Mouse (Mus musculus): ENCODE results near the gene Wnt10b. TPM values are rescaled to one million over a fixed set of nuclear protein-coding genes. Genes with fewer than 3 reads are reported as not detected.

Gene Wnt10b
- polyA plus RNA-seq, 1 experiment from 2014 or later, result not detected

DNA sequence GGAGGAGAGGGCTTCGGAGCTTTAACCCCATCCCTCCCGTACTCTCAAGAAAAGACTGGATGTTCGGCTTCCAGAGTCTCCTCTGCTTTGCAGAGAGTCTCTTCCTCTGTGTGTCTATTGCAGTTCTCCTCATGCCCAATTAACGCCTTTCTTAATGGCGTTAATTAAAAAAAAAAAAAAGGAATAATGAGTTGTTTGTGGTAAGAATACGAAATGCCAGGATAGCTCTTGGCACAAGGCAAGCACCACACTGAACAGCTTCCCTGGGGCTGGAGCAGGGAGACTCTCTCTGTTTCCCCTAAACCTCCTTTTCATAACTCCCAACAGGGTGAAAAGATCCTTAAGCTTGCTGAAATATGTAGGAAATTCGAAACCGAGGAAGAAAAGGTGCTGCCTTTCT, 55.8 kb downstream of the Wnt10b start:
- peaks cover 9% of the 10 kb centered on the region for H3K4me1 ChIP-seq (ENCODE audit: control insufficient read depth, insufficient read depth, low read length)
- DNase-seq (ENCODE audit: low spot score), result peak; percentile 75
- ATAC-seq, result peak; percentile 37
- H3K9me3 ChIP-seq (replicated peaks; ENCODE audit: control insufficient read depth, low read length), result no peaks in the 10 kb centered on the region
- peaks cover 10% of the 10 kb centered on the region; the same call in 1 of the 2 replicates for H3K27me3 ChIP-seq (replicated peaks; ENCODE audit: control insufficient read depth, insufficient read depth, low read length)
- peak overlapping the region; percentile 4; the same call in 1 of the 2 replicates for H3K4me2 ChIP-seq (ENCODE audit: low read length)
- no peak overlapping the region for H3K27ac ChIP-seq (ENCODE audit: low read depth, low read length)
- 30% methylated on average over 8 of the region's 8 CpGs for WGBS
- H3K4me3 ChIP-seq (ENCODE audit: low read depth, low read length), result no peak overlapping the region
- no peaks in the 10 kb centered on the region for H3K36me3 ChIP-seq (ENCODE audit: control insufficient read depth, insufficient read depth, low read length)
- no peak overlapping the region for H3K9ac ChIP-seq (ENCODE audit: low read length)

Other genes with a start within 250 kb of the Wnt10b start
- 134 and 135 TPM in 2 replicates for gene Kansl2, start 243.9 kb downstream of the Wnt10b start, polyA plus RNA-seq (2014; fragmentation: Nextera tagmentation; extraction: Ambion mirVana)
- gene Ccnt1, start 207.2 kb downstream of the Wnt10b start, polyA plus RNA-seq (2014; fragmentation: Nextera tagmentation; extraction: Ambion mirVana), result 51.3 and 61.7 TPM in 2 replicates
- gene 4930415O20Rik, start 207.1 kb downstream of the Wnt10b start, polyA plus RNA-seq (2014; fragmentation: Nextera tagmentation; extraction: Ambion mirVana), result not detected in 2 replicates
- 6.4 and 10.4 TPM in 2 replicates for gene Adcy6, start 168.1 kb downstream of the Wnt10b start, polyA plus RNA-seq (2014; fragmentation: Nextera tagmentation; extraction: Ambion mirVana)
- gene Cacnb3, start 147.3 kb downstream of the Wnt10b start, polyA plus RNA-seq (2014; fragmentation: Nextera tagmentation; extraction: Ambion mirVana), result 75.9 and 95.4 TPM in 2 replicates
- gene Ddx23, start 115.3 kb downstream of the Wnt10b start, polyA plus RNA-seq (2014; fragmentation: Nextera tagmentation; extraction: Ambion mirVana), result 18.2 and 24.3 TPM in 2 replicates
- 6.3 and 6.8 TPM in 2 replicates for gene Rnd1, start 100.7 kb downstream of the Wnt10b start, polyA plus RNA-seq (2014; fragmentation: Nextera tagmentation; extraction: Ambion mirVana)
- gene Ccdc65, start 69.9 kb downstream of the Wnt10b start, polyA plus RNA-seq (2014; fragmentation: Nextera tagmentation; extraction: Ambion mirVana), result 3.2 and 3.3 TPM in 2 replicates
- 2.6 and 3.8 TPM in 2 replicates for gene Fkbp11, start 50.0 kb downstream of the Wnt10b start, polyA plus RNA-seq (2014; fragmentation: Nextera tagmentation; extraction: Ambion mirVana)
- gene Arf3, start 14.9 kb downstream of the Wnt10b start, polyA plus RNA-seq (2014; fragmentation: Nextera tagmentation; extraction: Ambion mirVana), result 31.7 and 41.4 TPM in 2 replicates
- 0.56 TPM in 1 of 2 replicates, not detected in the other for gene Wnt1, start 11.7 kb upstream of the Wnt10b start, polyA plus RNA-seq (2014; fragmentation: Nextera tagmentation; extraction: Ambion mirVana)
- gene Ddn, start 31.3 kb upstream of the Wnt10b start, polyA plus RNA-seq (2014; fragmentation: Nextera tagmentation; extraction: Ambion mirVana), result 0.33 and 0.57 TPM in 2 replicates
- gene Prkag1, start 53.4 kb upstream of the Wnt10b start, polyA plus RNA-seq (2014; fragmentation: Nextera tagmentation; extraction: Ambion mirVana), result 82.1 and 87.3 TPM in 2 replicates
- 8.0 and 12.2 TPM in 2 replicates for gene Kmt2d, start 93.1 kb upstream of the Wnt10b start, polyA plus RNA-seq (2014; fragmentation: Nextera tagmentation; extraction: Ambion mirVana)
- 30.3 and 33.5 TPM in 2 replicates for gene Rhebl1, start 116.4 kb upstream of the Wnt10b start, polyA plus RNA-seq (2014; fragmentation: Nextera tagmentation; extraction: Ambion mirVana)
- gene Dhh, start 120.4 kb upstream of the Wnt10b start, polyA plus RNA-seq (2014; fragmentation: Nextera tagmentation; extraction: Ambion mirVana), result 0.18 and 0.36 TPM in 2 replicates
- 10.9 TPM in 2 replicates for gene Lmbr1l, start 140.1 kb upstream of the Wnt10b start, polyA plus RNA-seq (2014; fragmentation: Nextera tagmentation; extraction: Ambion mirVana)
- gene Tuba1b, start 156.4 kb upstream of the Wnt10b start, polyA plus RNA-seq (2014; fragmentation: Nextera tagmentation; extraction: Ambion mirVana), result 1,499 and 1,719 TPM in 2 replicates
- gene Gm49450, start 175.4 kb upstream of the Wnt10b start, polyA plus RNA-seq (2014; fragmentation: Nextera tagmentation; extraction: Ambion mirVana), result not detected in 2 replicates
- 18,182 and 18,289 TPM in 2 replicates for gene Tuba1a, start 175.6 kb upstream of the Wnt10b start, polyA plus RNA-seq (2014; fragmentation: Nextera tagmentation; extraction: Ambion mirVana)

All from forebrain, embryonic 14.5 days (tissue).